Mouse (Mus musculus) kidney, adult 11 months (tissue): ENCODE measurements around the gene Gm21865.
"Not testable (repeated sequence)": the region's sequence is repeated elsewhere in the genome, so short reads cannot be mapped to it uniquely, and the experiment has no call there.

Experiments used
- DNase-seq: peaks from one replicate; pipeline ENCODE4 v3.0.0; 2022

The Gm21865 gene

GRCm38 (mm10) chrY:40316803-40317202 lies at the start of gene Gm21865:
TSS of gene Gm21865 (minus strand) at chrY:40316903.
- not testable (repeated sequence) for DNase-seq
